Mouse (Mus musculus): ENCODE results near the gene Gm10639.
"Not testable (repeated sequence)": the region's sequence is repeated elsewhere in the genome, so short reads cannot be mapped to it uniquely, and the experiment has no call there.

Gene Gm10639

DNA sequence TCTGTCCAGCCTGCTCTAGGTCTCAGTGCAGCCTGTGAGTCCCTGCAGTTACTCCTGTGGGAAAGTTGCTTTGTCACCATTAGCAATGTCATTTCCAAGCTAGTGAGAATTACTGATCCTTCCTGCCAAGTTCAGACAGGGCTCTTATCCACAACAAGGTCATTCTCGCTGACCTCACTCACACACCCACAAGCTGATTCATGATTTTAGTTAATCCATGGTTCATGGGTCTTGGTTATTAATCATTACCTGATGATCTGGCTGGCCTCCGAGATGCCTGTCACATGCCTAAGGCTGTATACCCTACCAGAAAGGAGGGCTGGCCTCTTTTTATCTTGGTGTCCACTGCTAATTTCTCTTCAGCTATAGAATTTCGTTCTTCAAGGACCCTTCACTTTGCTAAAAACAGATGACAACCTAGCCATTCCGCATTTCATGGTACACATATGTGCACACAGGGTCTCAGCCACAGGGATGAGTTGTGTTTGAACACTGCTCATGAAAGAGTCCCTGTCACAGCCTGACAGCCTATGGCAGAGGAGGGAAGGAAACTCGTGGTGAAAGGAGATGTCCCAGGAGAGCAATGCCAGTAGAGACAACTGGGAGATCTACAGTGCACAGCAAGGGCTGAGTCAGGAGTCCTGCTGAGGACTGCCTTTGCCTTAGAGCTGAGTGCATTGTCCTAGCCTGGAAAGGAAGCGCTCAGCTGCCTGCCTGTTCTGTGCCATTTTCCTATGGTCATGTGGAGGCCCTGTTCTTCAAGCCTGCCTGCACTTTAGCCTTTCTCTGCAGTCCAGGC is 58.7 kb downstream of the Gm10639 start:
- peak; percentile 90 for DNase-seq

- DNase-seq = peak; percentile 73
Measured at GRCm38 (mm10) chr9:78349141-78349540, 59.4 kb downstream of the Gm10639 start.

DNA sequence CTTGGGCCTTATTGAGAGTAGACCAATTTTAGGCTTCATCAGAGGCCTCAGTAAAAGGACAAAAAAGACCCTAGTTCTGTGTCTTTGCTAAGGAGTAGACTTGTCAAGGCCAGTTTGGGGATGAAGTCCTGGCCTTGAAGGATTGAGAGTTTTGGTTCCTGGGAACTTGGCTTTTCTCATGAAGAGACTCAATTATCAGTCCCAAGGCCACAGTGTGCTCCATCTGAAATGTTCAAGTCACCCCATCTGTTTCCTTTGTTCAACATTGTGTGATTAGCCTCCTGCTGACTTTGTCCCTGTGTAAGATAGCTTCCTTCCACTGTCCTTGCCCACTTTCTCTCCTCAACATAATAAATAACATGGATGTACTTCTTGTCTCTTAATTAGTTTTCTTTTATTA is 60.3 kb downstream of the Gm10639 start:
- DNase-seq = not testable (repeated sequence)

GRCm38 (mm10) chr9:78351504-78352220 is 61.9 kb downstream of the Gm10639 start:
- peak; percentile 30 for DNase-seq
